Mouse (Mus musculus) left cerebral cortex, adult 2 months (tissue): ENCODE measurements around the gene Scd4. TPM values are rescaled to one million over a fixed set of nuclear protein-coding genes. Genes with fewer than 3 reads are reported as not detected.
"Not testable (repeated sequence)": the region's sequence is repeated elsewhere in the genome, so short reads cannot be mapped to it uniquely, and the experiment has no call there.

ENCODE experiments used
- DNase-seq, 2 experiments: peaks; one replicate each; pipeline ENCODE4 v3.0.0; 2021 to 2022; ENCODE audit warnings: low spot score in 2 of 2, mixed read lengths in 1 of 2; ENCODE audit errors: extremely low spot score in 1 of 2
- H3K27ac ChIP-seq: fragments of 200-600 bp; 2 replicates; pipeline ENCODE4 v1.8.1; 2022
- H3K4me3 ChIP-seq: fragments of 200-600 bp; 2 replicates; pipeline ENCODE4 v1.8.1; 2022
- CTCF ChIP-seq: fragments of 200-600 bp; IDR thresholded peaks from 2 replicates; pipeline ENCODE4 v1.8.1; 2022; ENCODE audit warnings: antibody characterized with exemption, mild to moderate bottlenecking, moderate library complexity
- intact Hi-C: fragments of 180-260 bp; cut with DNase I; formaldehyde crosslinking; loops from one replicate; pipeline ENCODE4 v1.15.1; 2025
- total RNA-seq, 2 experiments: library from RNA; stranded (reverse); gene quantifications; 2 replicates each; pipeline ENCODE4 v1.2.3; 2021

The Scd4 gene
- total RNA-seq, 2 experiments from 2014 or later, result 2.1 to 2.3 TPM

- intact Hi-C loops, result no loop called here
- no peak for DNase-seq
Observed at GRCm38 (mm10) chr19:44320316-44320715, 12.6 kb upstream of the Scd4 start.

DNA sequence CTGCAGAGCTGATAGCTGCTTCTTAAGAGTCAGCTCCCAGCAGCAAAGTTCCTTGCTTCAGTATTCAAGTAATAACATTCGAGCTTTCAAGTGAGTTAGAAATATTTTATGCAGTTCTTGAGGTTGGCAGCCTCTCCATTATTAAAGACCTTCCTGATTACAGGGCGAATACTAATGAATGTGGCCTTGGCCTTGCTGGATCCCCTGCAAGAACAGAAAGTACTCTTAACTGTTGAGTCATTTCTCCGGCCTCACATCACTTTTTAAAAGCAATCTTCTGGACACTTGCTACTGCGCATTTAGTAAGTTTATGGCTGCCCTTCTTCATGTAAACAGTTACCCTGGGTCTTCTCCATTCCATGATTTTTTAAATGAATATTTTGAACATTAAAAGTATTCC is 11.7 kb upstream of the Scd4 start:
- Histone ChIP-seq H3K27ac (no peak overlapping the region), H3K4me3 (no peak overlapping the region)
- no peak for DNase-seq
- no peak for TF ChIP-seq CTCF
- intact Hi-C loops, result no loop called here

More at GRCm38 (mm10) chr19:44320316-44320715, 12.6 kb upstream of the Scd4 start:
- Histone ChIP-seq H3K4me3 (no peak overlapping the region), H3K27ac (no peak overlapping the region)
- TF ChIP-seq CTCF, result no peak

DNA sequence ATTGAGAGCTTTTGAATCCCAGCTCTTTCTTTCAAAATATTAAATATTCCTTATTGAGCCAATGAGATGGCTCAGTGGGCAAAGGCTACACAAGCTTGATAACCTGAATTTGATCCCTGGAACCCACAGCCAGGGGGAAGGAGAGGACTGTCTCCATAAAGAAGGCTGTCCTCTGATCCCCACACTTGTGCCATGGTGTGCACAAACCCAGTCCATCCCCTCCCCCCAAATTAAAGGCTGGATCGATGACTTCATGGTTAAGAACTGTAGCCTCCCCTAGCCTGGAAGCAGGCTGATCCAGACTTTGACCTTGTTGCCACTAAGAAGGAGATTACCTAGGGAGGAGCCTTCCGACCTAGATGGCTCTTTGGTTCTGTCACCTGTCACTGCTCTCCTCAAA is 11.3 kb upstream of the Scd4 start:
- Histone ChIP-seq H3K27ac (no peak overlapping the region; the same call in 1 of the 2 replicates), H3K4me3 (no peak overlapping the region)
- no peak for DNase-seq
- no peak for TF ChIP-seq CTCF
- intact Hi-C loops, result no loop called here

DNA sequence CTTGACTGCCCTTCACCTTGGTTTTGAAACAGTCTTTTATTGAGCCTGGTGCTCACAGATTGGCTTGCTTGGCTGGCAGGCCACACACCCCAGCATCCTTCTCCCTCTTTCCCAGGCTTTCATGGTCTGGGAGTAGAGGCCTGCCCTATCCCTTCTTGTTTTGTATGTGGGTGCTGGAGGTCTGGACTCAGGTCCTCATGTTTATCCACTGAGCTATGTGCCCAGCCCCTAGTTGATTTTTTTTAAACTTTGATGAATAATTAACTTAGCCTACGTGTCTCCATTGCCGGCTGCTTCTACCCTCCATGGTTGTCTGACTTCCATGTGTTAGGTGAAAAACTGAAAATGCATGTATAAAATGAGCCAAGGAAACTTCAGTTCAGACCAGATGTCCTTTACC is 3.3 kb upstream of the Scd4 start:
- TF ChIP-seq CTCF, result no peak
- Histone ChIP-seq H3K27ac (no peak overlapping the region), H3K4me3 (no peak overlapping the region)
- DNase-seq, result no peak
- intact Hi-C loops, result no loop called here

- intact Hi-C loops, DNase-seq, H3K27ac ChIP-seq, H3K4me3 ChIP-seq: not testable (repeated sequence)
Observed at GRCm38 (mm10) chr19:44331128-44331527, 1.8 kb upstream of the Scd4 start.

DNA sequence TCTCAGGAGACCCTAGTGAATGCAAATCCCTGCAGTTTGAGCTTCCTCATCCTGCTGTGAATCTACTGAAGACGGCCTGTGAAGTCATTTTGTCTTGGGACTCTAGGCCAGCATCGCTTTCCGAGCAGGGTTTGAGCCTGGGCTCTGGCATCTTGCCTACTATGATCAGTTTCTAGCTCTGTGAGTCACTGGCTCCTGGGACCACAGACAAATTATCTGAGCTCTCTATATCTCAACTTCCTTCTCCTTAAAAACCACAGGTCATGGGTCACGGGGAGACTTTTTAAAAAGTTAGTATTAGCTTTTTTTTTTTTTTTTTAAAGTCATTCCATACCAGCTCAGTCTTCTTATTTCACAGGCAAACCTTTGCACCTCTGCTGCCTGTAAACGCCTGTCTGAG is 981 bp upstream of the Scd4 start:
- Histone ChIP-seq H3K27ac (no peak overlapping the region; the same call in 1 of the 2 replicates), H3K4me3 (no peak overlapping the region)
- DNase-seq, result peak in 1 of 2 experiments; percentile 28
- no peak for TF ChIP-seq CTCF
- intact Hi-C loops, result loop anchor here (1.0 to 2.0 kb wide), 2 partner anchors 17 to 29 kb away; no protein-coding TSS in a partner anchor

- Histone ChIP-seq H3K27ac (peak overlapping the region; percentile 73), H3K4me3 (no peak overlapping the region)
- TF ChIP-seq CTCF, result no peak
- intact Hi-C loops, result loop anchor here (1.0 to 2.0 kb wide), 2 partner anchors 18 to 29 kb away; no protein-coding TSS in a partner anchor
- peak; percentile 67 to 69 for DNase-seq
Observed at GRCm38 (mm10) chr19:44332326-44332725, 566 bp upstream of the Scd4 start.

DNA sequence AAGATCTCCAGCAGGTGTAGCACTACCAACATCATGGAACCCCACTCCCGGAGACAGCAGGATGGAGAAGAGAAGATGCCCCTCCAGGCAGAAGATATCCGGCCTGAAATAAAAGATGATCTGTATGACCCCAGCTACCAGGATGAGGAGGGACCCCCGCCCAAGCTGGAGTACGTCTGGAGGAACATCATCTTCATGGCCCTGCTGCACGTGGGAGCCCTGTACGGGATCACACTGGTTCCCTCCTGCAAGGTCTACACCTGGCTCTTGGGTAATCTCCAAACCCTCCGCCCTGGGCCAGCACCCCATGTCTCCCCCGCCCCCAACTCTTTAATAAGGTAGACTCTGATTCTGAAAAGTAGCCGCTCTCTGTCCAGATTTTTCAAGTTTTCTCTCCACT is 1.1 kb downstream of the Scd4 start:
- intact Hi-C loops, result loop anchor here (2.0 kb wide), 1 partner anchor 19 kb away; no protein-coding TSS in a partner anchor

GRCm38 (mm10) chr19:44335876-44336662 is 3.2 kb downstream of the Scd4 start:
- intact Hi-C loops, result no loop called here
- H3K27ac ChIP-seq, result peak overlapping the region; percentile 56; the same call in 1 of the 2 replicates
- peak in 1 of 2 experiments; percentile 39 for DNase-seq
- TF ChIP-seq CTCF, result no peak
- no peak overlapping the region for H3K4me3 ChIP-seq

More for the DNA sequence above, 1.1 kb downstream of the Scd4 start:
- Histone ChIP-seq H3K4me3 (no peak overlapping the region), H3K27ac (no peak overlapping the region)
- no peak for DNase-seq
- no peak for TF ChIP-seq CTCF

DNA sequence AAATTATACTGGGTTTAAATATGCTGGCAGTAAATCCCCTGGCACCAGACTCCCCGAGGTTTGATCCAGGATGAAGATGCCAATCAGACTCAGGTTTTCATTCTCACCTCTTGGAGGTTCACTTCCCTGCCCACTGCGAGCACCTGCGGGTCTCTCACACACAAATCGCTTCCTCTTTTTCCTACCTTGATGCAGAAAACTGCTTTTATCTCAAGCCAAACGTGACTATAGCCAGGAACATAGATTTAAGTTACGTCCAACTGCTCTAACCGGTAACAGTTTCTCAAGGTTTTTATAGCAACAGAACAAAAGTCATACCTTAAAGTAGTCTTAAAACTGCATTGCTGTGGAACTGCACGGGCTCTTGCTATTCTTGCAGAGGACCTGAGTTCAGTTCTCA is 16.8 kb downstream of the Scd4 start:
- H3K4me3 ChIP-seq, result no peak overlapping the region
- intact Hi-C loops, result no loop called here
- DNase-seq, result no peak
- no peak for TF ChIP-seq CTCF
- H3K27ac ChIP-seq, result no peak overlapping the region

DNA sequence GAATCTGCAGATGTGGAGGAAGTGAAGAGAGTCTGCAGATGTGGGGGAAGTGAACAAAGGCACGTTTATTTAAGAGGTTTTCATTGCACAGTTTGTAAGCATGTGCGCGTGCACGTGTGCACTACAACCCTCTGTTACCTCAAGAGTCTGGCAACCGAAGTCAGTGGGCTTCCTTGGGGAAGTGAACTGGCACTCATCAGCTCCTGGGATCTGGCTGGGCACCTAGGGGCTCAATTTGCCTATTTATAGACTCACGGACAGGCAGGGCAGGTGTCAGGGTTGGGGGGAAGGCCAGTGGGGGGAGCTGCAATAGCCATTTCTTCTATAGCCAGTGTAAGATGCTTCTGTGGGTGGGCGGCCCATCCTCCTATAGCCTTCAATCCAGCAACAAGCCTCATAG is 18.9 kb downstream of the Scd4 start:
- Histone ChIP-seq H3K4me3 (no peak overlapping the region), H3K27ac (no peak overlapping the region)
- TF ChIP-seq CTCF, result no peak
- intact Hi-C loops, result no loop called here
- DNase-seq, result no peak

DNA sequence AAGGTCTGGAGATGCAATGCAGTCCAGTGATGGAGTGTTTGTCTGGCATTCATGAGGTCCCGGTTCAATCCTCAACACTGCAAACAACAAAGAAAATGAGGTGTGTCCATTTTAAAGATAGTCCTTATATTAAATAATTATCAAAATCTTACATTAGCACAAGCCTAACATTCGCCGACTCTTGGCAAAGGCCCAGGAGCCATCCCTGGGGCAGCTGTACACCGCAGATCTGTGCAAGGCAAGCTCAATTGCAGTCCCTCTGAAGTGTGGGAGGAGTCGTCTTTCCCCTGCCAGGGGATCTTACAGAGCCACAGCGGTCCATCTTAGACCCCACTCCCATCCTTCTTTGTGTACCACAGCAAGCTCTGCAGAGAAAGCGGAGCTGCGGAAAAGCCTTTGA is 25.8 kb downstream of the Scd4 start:
- no peak for TF ChIP-seq CTCF
- no peak for DNase-seq
- intact Hi-C loops, result no loop called here
- no peak overlapping the region for H3K27ac ChIP-seq
- H3K4me3 ChIP-seq, result no peak overlapping the region

- DNase-seq, result peak; percentile 64 to 65
- Histone ChIP-seq H3K4me3 (no peak overlapping the region), H3K27ac (no peak overlapping the region)
- intact Hi-C loops, result loop anchor here (2.0 to 5.0 kb wide), 2 partner anchors 46 to 119 kb away; no protein-coding TSS in a partner anchor
- TF ChIP-seq CTCF, result peak; percentile 81
Observed at GRCm38 (mm10) chr19:44363529-44363928, 30.6 kb downstream of the Scd4 start.
